Mouse (Mus musculus) ovary, postnatal 14 days (tissue): ENCODE measurements around the gene Trim30b.
A peak's percentile ranks its signal among the peaks of the same experiment; 100 is the strongest.
"Not testable (repeated sequence)": the region's sequence is repeated elsewhere in the genome, so short reads cannot be mapped to it uniquely, and the experiment has no call there.

Source experiments
- DNase-seq: peaks from one replicate; pipeline ENCODE4 v3.0.0; 2022; ENCODE audit warnings: low spot score

The Trim30b gene

DNA sequence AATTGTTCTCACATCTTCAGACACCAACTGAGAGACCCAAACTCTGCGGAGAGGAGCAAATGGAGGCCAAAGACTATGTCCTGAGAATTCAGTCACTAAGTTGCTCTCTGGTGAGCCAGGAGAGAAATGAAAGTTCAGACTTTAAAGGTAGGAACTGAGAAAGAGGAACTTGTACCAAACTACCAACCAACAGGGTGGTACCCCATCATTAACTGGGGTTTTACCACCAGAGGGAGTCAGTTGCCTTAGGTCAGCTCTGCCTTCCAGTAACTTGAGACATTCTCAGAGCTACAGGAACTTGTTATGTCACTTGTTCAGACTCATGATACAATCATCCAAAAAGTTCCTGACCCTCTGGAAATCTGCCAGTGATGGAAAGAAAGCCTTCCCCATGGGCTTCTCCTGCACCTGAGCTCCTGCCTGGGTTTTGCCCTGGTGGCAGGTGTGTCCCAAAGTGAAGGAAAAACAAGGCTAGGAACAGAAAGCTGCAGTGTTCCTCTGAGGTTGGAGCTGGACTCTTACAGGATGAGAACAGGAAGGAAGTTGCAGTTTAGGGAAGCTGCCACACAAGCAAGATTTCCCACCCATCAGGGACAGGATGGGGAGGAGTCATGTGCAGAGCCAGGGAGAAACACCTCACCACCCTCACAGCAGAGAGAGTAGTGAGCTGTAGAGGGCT is at the start of gene Trim30b:
Gene Trim30b, minus strand, starts transcription at position 149 of the 679 bp plus-strand sequence.
- no peak for DNase-seq

DNA sequence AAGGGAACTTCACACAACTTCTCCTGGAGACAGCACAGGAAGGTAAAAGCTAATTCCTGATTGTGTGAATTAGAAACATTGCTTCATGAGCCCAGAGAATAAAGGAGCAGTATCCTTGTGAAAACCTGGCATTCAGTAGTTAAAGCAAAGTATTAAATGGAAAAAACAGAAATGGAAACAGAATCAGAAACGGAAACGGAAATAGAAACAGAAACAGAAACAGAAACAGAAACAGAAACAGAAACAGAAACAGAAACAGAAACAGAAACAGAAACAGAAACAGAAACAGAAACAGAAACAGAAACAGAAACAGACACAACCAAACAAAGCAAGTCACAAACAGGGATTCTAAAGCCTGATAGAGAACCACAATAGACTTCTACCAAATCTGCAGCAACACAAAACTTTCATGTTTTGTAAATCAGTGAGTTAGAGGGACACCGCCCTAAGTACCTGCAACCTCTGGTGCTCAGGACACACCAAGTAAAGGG is 34.8 kb upstream of the Trim30b start:
- DNase-seq: no peak

GRCm38 (mm10) chr7:104401140-104401539 is 31.5 kb upstream of the Trim30b start:
- no peak for DNase-seq

- DNase-seq: no peak
Observed at GRCm38 (mm10) chr7:104400698-104401097, 31.0 kb upstream of the Trim30b start, which contains the start of gene Trim30c. Trim30c (minus strand) TSS chr7:104400837.

- no peak for DNase-seq
Observed at GRCm38 (mm10) chr7:104398492-104398891, 28.8 kb upstream of the Trim30b start.

GRCm38 (mm10) chr7:104366339-104366738 is 3.3 kb downstream of the Trim30b start:
- DNase-seq: no peak

DNA sequence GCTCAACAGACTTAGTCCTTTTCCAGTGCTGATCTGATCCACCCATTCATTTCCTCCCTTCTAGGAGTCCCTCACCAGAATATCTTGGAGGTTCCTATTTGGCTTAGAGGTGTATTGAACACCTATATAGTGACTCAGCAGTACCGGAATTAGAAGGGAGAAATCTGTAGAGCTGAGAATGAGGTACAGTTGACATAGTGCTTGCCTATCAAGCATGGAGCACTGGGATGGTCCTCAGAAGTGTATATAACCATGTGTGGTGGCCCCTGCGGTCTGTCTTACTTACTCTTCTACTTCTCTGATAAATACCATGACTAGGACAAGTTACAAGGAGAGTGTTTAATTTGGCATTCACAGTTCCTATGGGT is 16.1 kb downstream of the Trim30b start:
- DNase-seq: no peak

DNA sequence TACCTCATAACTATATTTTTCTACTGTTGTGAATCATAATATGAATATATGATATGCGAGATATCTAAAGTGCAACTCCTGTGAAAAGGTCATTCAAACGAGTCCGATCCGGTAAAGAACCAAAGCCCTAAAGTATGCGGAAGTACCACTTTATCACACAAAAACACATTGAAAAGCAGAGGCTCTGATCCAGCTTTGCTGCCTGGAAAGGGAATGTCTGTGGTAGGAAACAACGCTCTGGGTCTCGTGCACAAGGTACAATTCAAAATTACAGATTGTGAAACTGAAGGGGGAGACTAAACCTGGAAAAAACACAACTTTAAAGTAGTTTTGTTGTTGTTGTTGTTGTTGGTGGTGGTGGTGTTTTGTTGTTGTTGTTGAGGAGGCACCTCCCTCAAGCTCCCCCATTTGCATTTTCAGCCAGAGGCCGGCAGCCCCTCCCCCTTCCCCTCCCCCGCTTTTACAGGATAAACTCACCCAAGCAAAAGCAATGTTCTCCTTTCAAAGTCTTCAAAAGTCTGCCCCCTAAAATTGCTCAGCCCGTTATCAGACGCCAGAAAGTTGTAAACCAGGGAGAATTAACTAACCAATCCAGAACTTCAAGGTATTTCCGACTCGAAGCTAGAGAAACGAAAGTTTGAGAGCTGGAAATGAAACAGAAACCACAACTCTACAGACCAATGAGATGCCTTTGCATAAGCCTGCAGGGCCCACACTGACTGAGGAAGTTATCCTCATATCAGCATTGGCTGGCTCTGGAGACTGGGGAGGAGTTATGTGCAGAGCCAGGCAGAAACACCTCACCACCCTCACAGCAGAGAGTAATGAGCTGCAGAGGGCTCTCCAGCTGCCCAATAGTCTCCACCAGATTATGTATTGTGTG is 16.7 kb downstream of the Trim30b start, which contains the start of gene Trim12c:
Gene Trim12c, minus strand, starts transcription at position 646 of the 883 bp plus-strand sequence.
- peak; percentile 27 for DNase-seq

GRCm38 (mm10) chr7:104348043-104348442 is 21.6 kb downstream of the Trim30b start:
- not testable (repeated sequence) for DNase-seq

GRCm38 (mm10) chr7:104340744-104341143 is 28.9 kb downstream of the Trim30b start:
- not testable (repeated sequence) for DNase-seq

DNA sequence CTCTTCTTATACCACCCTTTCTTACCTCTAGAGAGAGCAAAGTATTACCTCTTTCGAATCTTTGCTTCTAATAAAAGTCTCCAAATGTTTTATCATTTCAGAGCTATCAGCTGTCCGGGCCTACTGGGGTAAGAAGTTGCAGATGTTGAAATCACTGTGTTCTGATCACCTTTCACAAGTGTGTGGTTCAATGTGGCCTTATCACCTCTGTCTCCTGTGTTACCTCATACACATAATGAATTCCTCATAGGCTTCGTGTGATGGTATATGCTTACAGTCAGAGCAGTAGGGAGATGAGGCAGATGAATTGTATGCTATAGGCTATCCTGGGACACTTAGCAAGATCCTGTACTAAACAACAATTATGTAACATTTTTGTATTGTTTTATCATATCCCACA is 34.1 kb downstream of the Trim30b start:
- DNase-seq: not testable (repeated sequence)

GRCm38 (mm10) chr7:104329171-104329570 is 40.5 kb downstream of the Trim30b start, which contains the start of gene Trim34b:
Trim34b (plus strand) TSS chr7:104329471.
- not testable (repeated sequence) for DNase-seq

GRCm38 (mm10) chr7:104322028-104322427 is 47.7 kb downstream of the Trim30b start:
- no peak for DNase-seq

DNA sequence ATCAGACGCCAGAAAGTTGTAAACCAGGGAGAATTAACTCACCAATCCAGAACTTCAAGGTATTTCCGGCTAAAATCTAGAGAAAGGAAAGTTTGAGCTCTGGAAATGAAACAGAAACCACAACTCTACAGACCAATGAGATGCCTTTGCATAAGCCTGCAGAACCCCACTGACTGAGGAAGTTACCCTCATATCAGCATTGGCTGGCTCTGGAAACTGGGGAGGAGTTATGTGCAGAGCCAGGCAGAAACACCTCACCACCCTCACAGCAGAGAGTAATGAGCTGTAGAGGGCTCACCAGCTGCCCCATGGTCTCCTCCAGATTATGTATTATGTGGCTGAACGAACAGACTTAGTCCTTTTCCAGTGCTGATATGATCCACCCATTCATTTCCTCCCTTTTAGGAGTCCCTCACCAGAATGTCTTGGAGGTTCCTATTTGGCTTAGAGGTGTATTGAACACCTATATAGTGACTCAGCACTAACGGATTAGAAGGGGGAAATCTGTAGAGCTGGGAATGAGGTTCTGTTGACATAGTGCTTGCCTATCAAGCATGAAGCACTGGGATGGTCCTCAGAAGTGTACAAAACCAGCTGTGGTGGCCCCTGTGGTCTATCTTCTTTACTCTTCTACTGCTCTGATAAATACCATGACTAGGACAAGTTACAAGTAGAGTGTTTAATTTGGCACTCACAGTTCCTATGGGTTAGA is 54.2 kb downstream of the Trim30b start, which contains the start of gene Trim12a:
Gene Trim12a, minus strand, starts transcription at position 98 of the 712 bp plus-strand sequence.
- DNase-seq: not testable (repeated sequence)

DNA sequence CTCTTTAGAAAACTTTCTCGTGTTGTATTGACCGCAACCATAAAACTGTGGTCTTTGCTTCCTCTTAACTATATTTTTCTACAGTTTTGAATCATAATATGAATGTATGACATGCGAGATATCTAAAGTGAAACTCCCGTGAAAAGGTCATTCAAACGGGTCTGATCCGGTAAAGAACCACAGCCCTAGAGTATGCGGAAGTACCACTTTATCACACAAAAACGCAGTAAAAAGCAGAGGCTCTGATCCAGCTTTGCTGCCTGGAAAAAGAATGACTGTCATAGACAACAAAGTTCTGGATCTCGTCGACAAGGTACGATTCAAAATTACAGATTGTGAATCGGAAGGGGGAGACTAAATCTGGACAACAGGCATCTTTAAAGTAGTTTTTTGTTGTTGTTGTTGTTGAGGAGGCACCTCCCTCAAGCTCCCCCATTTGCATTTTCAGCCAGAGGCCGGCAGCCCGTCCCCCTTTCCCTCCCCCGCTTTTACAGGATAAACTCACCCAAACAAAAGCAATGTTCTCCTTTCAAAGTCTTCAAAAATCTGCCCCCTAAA is 54.8 kb downstream of the Trim30b start:
- DNase-seq: no peak
